Mouse (Mus musculus): Measurements from ENCODE around the gene Gm2696.

DNA sequence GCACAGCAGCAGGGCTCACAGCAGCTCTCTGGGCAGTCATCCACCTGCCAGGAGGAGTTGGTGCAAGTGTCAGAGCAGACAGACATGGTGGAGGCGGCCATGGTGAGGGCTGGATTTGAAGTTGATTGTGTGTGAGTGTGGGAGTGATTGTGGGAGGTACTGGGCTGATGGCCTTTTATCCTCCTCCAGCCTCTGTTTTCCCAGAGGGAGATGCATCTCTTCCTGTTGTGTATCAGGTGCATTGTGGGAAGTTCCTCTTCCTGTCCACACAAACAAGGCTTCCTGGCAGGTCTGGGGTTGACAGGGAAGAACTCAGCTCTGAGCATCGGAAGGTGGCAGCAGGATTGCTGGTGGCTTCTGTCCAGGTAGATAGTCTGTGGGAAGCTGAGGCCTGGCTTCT, 19.5 kb upstream of the Gm2696 start, which contains the start of gene Gm9639:
- TF ChIP-seq POLR2A (IDR thresholded peaks at IDR 0.05; ENCODE audit: borderline replicate concordance, low read depth, low read length) (no peak), CTCF (IDR thresholded peaks at IDR 0.05; ENCODE audit: low read depth, low read length) (no peak)
